Mouse (Mus musculus) bone marrow, adult 2 months (tissue): ENCODE measurements around the gene Gm20605. TPM values are rescaled to one million over a fixed set of nuclear protein-coding genes. Genes with fewer than 3 reads are reported as not detected.
A peak's percentile ranks its signal among the peaks of the same experiment; 100 is the strongest.

Experiments used
- H3K27ac ChIP-seq: fragments of 200-500 bp; 2 replicates; pipeline ENCODE4 v1.5.1; 2012; ENCODE audit warnings: low read depth, mild to moderate bottlenecking, control low read depth, inconsistent platforms, low read length; ENCODE audit not compliant: control insufficient read depth, poor library complexity, insufficient read depth
- H3K4me1 ChIP-seq: fragments of 200-500 bp; 2 replicates; pipeline ENCODE4 v1.6.1; 2011; ENCODE audit warnings: low read length; ENCODE audit not compliant: control insufficient read depth, insufficient read depth
- H3K4me3 ChIP-seq: fragments of 200-500 bp; replicated peaks from 2 replicates; pipeline ENCODE3; 2011; ENCODE audit warnings: mild to moderate bottlenecking, low read depth, low read length, control low read depth; ENCODE audit not compliant: control insufficient read depth
- CTCF ChIP-seq: fragments of 200-500 bp; IDR thresholded peaks from 2 replicates; pipeline ENCODE4 v1.5.1; 2011; ENCODE audit warnings: low read length, control low read depth; ENCODE audit not compliant: control insufficient read depth, insufficient read depth
- POLR2A ChIP-seq: fragments of 200-500 bp; IDR thresholded peaks from 2 replicates; pipeline ENCODE4 v1.6.1; 2011; ENCODE audit warnings: low read depth, mild to moderate bottlenecking, control low read depth, low read length, borderline replicate concordance; ENCODE audit not compliant: control insufficient read depth
- WGBS: fragments of 180-500 bp; shearing (Covaris S2); methylation state at CpG from one replicate; pipeline ENCODE4 v1.1.7; 2018; 5-methylcytosine and 5-hydroxymethylcytosine counted together
- polyA plus RNA-seq: library from polyadenylated mRNA; stranded (reverse); fragments of >200 nt; gene quantifications from 2 replicates; pipeline ENCODE4 v1.2.4, GENCODE M21; 2011; ENCODE audit warnings: low replicate concordance; ENCODE audit not compliant: missing spikeins, insufficient read depth, insufficient read length

Gene Gm20605
- polyA plus RNA-seq, 1 experiment, result 41.6 TPM

- no peak overlapping the region for H3K27ac ChIP-seq
- peaks cover 2% of the 10 kb centered on the region; the same call in 1 of the 2 replicates for H3K4me1 ChIP-seq
- no peak for TF ChIP-seq POLR2A
- TF ChIP-seq CTCF, result no peak
- H3K4me3 ChIP-seq, result no peak overlapping the region
- 77% methylated on average over 7 of the region's 7 CpGs for WGBS
Measured at GRCm38 (mm10) chr5:137615347-137615746, 13.6 kb upstream of the Gm20605 start.

- WGBS, result 22% methylated on average over 11 of the region's 11 CpGs
- peak overlapping the region; percentile 39 for H3K4me3 ChIP-seq
- TF ChIP-seq CTCF, result no peak
- TF ChIP-seq POLR2A, result no peak
- H3K4me1 ChIP-seq, result peaks cover 3% of the 10 kb centered on the region
- H3K27ac ChIP-seq, result peak overlapping the region; percentile 82
Measured at GRCm38 (mm10) chr5:137623937-137624530, 4.9 kb upstream of the Gm20605 start.

DNA sequence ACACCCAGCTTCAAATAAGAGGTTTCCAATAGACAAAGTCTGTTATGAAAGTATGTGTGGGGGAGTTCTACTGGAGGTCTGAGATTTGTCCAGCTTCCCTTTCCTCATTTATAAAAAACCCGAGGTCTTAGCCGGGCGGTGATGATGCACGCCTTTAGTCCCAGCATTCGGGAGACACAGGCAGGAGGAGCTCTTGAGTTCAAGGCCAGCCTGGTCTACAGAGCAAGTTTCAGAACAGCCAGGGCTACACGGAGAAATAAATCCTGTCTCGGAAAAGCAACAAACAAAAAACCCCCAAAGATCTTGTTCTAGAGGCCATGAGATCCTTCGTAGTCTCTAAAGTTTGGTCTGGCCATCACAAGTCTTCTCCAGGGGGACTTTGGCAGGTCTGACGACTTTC, 984 bp upstream of the Gm20605 start:
- H3K4me3 ChIP-seq, result peak overlapping the region; percentile 77
- H3K27ac ChIP-seq, result peak overlapping the region; percentile 80
- WGBS, result 1% methylated on average over 9 of the region's 9 CpGs
- TF ChIP-seq CTCF, result no peak
- peaks cover 4% of the 10 kb centered on the region for H3K4me1 ChIP-seq

DNA sequence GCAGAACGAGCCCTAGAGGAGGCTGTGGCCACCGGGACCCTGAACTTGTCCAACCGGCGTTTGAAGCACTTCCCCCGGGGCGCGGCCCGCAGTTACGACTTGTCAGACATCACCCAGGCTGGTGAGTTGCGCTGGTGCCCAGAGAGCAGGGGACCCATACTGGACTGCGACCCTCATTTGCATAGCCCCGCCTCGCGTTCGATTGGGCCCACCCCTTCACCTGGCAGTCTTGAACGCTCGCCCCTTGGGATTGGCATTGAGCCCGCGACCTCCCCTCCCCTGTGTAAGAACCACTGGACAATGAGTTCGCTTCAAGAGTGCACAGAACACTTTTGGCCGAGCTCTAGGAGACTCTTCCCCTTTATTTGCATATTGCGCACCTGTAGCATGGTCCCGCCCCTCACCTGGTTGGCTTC, 339 bp downstream of the Gm20605 start:
- WGBS, result under 1% methylated on average over 23 of the region's 23 CpGs
- TF ChIP-seq POLR2A (peak; percentile 9; the same call in 1 of the 2 replicates), CTCF (no peak; the same call in 1 of the 2 replicates)
- peaks cover 4% of the 10 kb centered on the region for H3K4me1 ChIP-seq

DNA sequence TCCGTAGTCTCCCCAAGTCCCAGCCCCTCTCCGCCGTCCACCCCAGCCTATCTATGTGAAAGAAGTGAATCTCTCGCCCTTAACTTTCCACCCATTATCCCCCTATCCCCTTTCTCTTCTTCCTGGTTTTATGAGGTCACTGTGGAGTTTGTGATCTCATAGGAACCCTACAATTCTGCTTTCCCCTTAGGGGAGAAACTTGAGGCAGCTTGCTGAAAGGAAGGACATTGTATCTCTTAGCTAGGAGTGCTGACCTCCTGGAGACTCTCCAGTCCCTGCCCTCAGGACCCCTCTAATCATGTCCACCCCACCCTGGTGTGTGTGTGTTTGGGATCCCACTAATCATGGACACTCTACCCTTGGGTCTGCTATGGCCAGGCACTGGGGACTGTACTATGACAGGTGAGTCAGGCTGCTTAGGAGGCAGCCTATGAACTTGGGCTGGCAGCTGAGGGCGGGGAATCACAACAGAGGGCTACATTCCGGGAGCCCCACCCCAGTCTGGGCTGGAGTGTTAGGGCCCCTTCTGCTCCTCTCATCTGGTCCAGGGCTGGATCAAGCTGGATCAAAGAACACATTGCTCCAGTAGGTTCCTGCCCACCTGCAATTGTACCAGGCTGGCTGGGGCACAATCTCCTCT, 1.1 kb downstream of the Gm20605 start:
- 2% methylated on average over 6 of the region's 6 CpGs for WGBS
- no peak for TF ChIP-seq CTCF
- TF ChIP-seq POLR2A, result no peak
- Histone ChIP-seq H3K27ac (peak overlapping the region; percentile 98), H3K4me1 (peaks cover 3% of the 10 kb centered on the region; the same call in 1 of the 2 replicates), H3K4me3 (peak overlapping the region; percentile 74)

More for the DNA sequence above, 339 bp downstream of the Gm20605 start:
- peak overlapping the region; percentile 74 for H3K4me3 ChIP-seq
- H3K27ac ChIP-seq, result peak overlapping the region; percentile 98

DNA sequence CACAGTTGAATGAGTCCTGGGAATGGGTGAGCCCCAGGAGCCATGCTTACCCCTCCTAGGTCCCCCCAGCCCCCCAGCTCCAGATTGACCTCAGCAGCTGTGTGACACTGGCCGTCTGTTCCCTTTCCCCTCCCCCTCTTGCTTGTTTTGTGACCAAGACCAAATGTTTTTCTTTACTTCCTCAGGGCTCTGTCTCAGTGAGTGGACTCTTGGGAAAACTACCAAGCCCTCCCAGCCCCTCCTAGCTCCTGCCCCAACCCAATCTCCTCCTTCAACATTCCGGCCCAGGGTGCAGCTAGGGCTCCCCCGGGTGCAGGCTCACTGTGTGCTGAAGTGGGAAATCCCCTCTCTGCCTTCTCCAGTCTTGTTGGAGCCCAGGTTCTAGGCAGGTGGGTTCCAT, 1.6 kb downstream of the Gm20605 start:
- Histone ChIP-seq H3K4me1 (peaks cover 3% of the 10 kb centered on the region; the same call in 1 of the 2 replicates), H3K4me3 (peak overlapping the region; percentile 74), H3K27ac (peak overlapping the region; percentile 98)
- WGBS, result 10% methylated on average over 3 of the region's 3 CpGs
- TF ChIP-seq CTCF (no peak), POLR2A (no peak)

DNA sequence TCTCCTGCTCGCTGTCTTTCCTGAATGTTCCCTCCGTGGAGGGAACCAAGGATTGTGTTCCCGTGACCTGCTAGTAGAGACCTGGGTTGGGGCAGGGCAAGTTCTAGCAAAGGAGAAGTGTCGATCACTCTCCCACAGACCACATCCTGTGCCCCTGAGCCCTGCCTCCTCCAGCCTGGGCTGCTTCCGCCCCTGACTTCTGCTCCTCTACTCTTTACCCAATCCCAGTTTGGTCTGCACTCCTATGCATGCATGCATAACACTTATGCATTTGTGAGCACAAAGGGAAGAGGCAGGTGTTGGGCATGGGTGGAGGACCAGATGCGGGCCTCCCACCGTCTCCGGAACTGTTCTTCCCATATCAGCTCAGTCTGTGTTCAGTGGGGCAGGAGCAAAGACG, 2.2 kb downstream of the Gm20605 start:
- TF ChIP-seq POLR2A (0 out of 2 replicates have a peak, but pooled peaks have one; percentile 44), CTCF (no peak)
- H3K4me1 ChIP-seq, result peaks cover 3% of the 10 kb centered on the region; the same call in 1 of the 2 replicates

DNA sequence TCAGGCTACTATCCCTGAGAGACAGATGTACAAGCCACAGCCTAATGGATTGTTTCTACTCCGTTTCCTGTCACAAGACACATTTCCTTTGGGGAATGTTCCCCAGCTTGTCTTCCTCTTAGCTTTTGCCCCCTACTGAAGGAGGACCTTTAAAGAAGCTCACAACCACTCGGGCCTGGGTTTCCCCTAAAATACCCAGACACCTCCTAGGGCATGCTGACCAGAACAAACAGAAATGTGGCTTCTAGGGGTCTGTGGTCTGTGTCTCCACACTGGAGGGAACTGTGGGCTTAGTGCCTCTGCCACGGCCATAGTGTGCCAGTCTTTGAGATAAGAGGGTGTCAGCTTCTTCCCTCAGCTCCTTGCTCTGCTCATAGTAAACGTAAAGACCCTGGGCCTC, 2.6 kb downstream of the Gm20605 start:
- WGBS, result 6% methylated on average over 4 of the region's 4 CpGs
- H3K4me1 ChIP-seq, result peaks cover 3% of the 10 kb centered on the region; the same call in 1 of the 2 replicates
- H3K27ac ChIP-seq, result peak overlapping the region; percentile 98
- H3K4me3 ChIP-seq, result peak overlapping the region; percentile 74
- TF ChIP-seq POLR2A (no peak), CTCF (no peak)

More for the DNA sequence above, 2.2 kb downstream of the Gm20605 start:
- Histone ChIP-seq H3K4me3 (peak overlapping the region; percentile 74), H3K27ac (peak overlapping the region; percentile 98)
- WGBS, result under 1% methylated on average over 9 of the region's 9 CpGs
